Mouse (Mus musculus): Measurements from ENCODE around the gene Rpp14.

DNA sequence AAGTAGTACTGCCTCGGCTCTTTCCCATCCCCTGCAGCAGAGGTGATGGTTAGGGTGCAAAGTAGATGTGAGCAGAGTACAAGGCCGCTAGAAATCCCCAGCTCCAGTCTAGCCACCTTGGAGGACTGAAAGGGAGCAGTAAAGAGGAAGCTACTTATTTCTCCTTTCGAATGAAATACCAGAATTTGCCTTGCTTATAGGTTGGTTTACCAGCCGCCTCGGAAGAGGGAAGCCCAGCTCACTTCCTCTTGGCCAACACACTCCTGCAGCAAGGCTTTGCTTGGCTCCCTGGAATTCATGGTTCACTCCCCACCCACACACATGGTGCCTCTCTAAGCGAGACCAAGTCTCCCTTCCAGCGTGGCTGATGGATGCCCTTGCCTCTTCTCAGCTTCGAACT lies 52.6 kb downstream of the Rpp14 start:
- TF ChIP-seq POLR2A (IDR thresholded peaks at IDR 0.05; ENCODE audit: control insufficient read depth, low read depth, low read length) (no peak), CTCF (IDR thresholded peaks at IDR 0.05; ENCODE audit: control insufficient read depth, insufficient read depth, insufficient replicate concordance, low read depth, low read length) (no peak)

Data from testis, adult 2 months (tissue).